Mouse (Mus musculus): ENCODE measurements around the gene Itpkb. TPM values are rescaled to one million over a fixed set of nuclear protein-coding genes. Genes with fewer than 3 reads are reported as not detected.

Itpkb gene
- total and polyA plus RNA-seq, 3 experiments, result 3.4 to 9.2 TPM; not detected in 1

GRCm38 (mm10) chr1:180376598-180376997, 46.3 kb downstream of the Itpkb start:
- Histone ChIP-seq H3K27me3 (ENCODE audit: control insufficient read depth in 1 of 2, insufficient read depth in 2 of 2, low read length in 2 of 2) (no peaks in the 10 kb centered on the region), H3K9me3 (replicated peaks; ENCODE audit: insufficient read depth, low read length) (no peaks in the 10 kb centered on the region), H3K36me3 (ENCODE audit: control insufficient read depth in 1 of 2, insufficient read depth in 2 of 2, low read length in 2 of 2) (no peaks in the 10 kb centered on the region; a peak in 1 of 4 replicates), H3K4me1 (ENCODE audit: control insufficient read depth in 1 of 2, insufficient read depth in 2 of 2, low read length in 2 of 2) (peaks cover 0 to 2% of the 10 kb centered on the region in 2 experiments; a peak in 1 of 4 replicates), H3K27ac (ENCODE audit: control insufficient read depth, low read depth, low read length) (no peak overlapping the region), H3K9ac (ENCODE audit: control insufficient read depth, low read depth, low read length, poor library complexity, severe bottlenecking) (no peak overlapping the region), H3K4me3 (ENCODE audit: control insufficient read depth in 1 of 2, insufficient read depth in 1 of 2, low read depth in 2 of 2, low read length in 2 of 2) (no peak overlapping the region), H3K79me2 (ENCODE audit: control insufficient read depth, insufficient read depth, low read length, poor library complexity) (no peaks in the 10 kb centered on the region)
- no peak for DNase-seq (ENCODE audit: low read depth, low spot score)
- TF ChIP-seq EP300 (IDR thresholded peaks at IDR 0.05; ENCODE audit: low read depth in 1 of 2, low read length in 2 of 2) (no peak), ZNF384 (IDR thresholded peaks at IDR 0.05; ENCODE audit: low read depth, low read length) (no peak), MYB (IDR thresholded peaks at IDR 0.05; ENCODE audit: low read depth, low read length) (no peak), GATA1 (IDR thresholded peaks at IDR 0.05; ENCODE audit: low read depth, low read length) (no peak), RCOR1 (IDR thresholded peaks at IDR 0.05; ENCODE audit: low read depth, low read length) (no peak), USF1 (IDR thresholded peaks at IDR 0.05; ENCODE audit: low read depth, low read length) (no peak), TAL1 (IDR thresholded peaks at IDR 0.05; ENCODE audit: low read length) (no peak), NELFE (IDR thresholded peaks at IDR 0.05; ENCODE audit: low read depth, low read length) (no peak), ELF1 (IDR thresholded peaks at IDR 0.05; ENCODE audit: low read depth, low read length) (no peak), POLR2AphosphoS2 (IDR thresholded peaks at IDR 0.05; ENCODE audit: low read length) (no peak), HCFC1 (IDR thresholded peaks at IDR 0.05; ENCODE audit: low read depth, low read length) (no peak)

GRCm38 (mm10) chr1:180379559-180379958, 49.3 kb downstream of the Itpkb start:
- DNase-seq (ENCODE audit: low read depth, low spot score), result peak; percentile 20
- Histone ChIP-seq H3K79me2 (ENCODE audit: control insufficient read depth, insufficient read depth, low read length, poor library complexity) (no peaks in the 10 kb centered on the region), H3K4me3 (ENCODE audit: control insufficient read depth in 1 of 2, insufficient read depth in 1 of 2, low read depth in 2 of 2, low read length in 2 of 2) (no peak overlapping the region), H3K9ac (ENCODE audit: control insufficient read depth, low read depth, low read length, poor library complexity, severe bottlenecking) (no peak overlapping the region), H3K27ac (ENCODE audit: control insufficient read depth, low read depth, low read length) (no peak overlapping the region), H3K4me1 (ENCODE audit: control insufficient read depth in 1 of 2, insufficient read depth in 2 of 2, low read length in 2 of 2) (peaks cover 0 to 2% of the 10 kb centered on the region in 2 experiments; a peak in 1 of 4 replicates), H3K36me3 (ENCODE audit: control insufficient read depth in 1 of 2, insufficient read depth in 2 of 2, low read length in 2 of 2) (no peaks in the 10 kb centered on the region; a peak in 1 of 4 replicates), H3K27me3 (ENCODE audit: control insufficient read depth in 1 of 2, insufficient read depth in 2 of 2, low read length in 2 of 2) (no peaks in the 10 kb centered on the region), H3K9me3 (replicated peaks; ENCODE audit: insufficient read depth, low read length) (no peaks in the 10 kb centered on the region)
- TF ChIP-seq MYB (IDR thresholded peaks at IDR 0.05; ENCODE audit: low read depth, low read length) (no peak), ZKSCAN1 (IDR thresholded peaks at IDR 0.05; ENCODE audit: low read depth, low read length) (no peak), EP300 (IDR thresholded peaks at IDR 0.05; ENCODE audit: low read depth in 1 of 2, low read length in 2 of 2) (no peak), RAD21 (IDR thresholded peaks at IDR 0.05; ENCODE audit: low read depth, low read length) (no peak), POLR2AphosphoS5 (IDR thresholded peaks at IDR 0.05; ENCODE audit: borderline replicate concordance, low read depth, low read length) (no peak), ZMIZ1 (IDR thresholded peaks at IDR 0.05; ENCODE audit: low read depth, low read length) (no peak), MXI1 (IDR thresholded peaks at IDR 0.05; ENCODE audit: low read depth, low read length) (no peak), GATA1 (IDR thresholded peaks at IDR 0.05; ENCODE audit: low read depth, low read length) (no peak), ELF1 (IDR thresholded peaks at IDR 0.05; ENCODE audit: low read depth, low read length) (no peak), GABPA (IDR thresholded peaks at IDR 0.05; ENCODE audit: low read depth, low read length) (no peak), TAL1 (IDR thresholded peaks at IDR 0.05; ENCODE audit: low read length) (no peak), RCOR1 (IDR thresholded peaks at IDR 0.05; ENCODE audit: low read depth, low read length) (no peak), MAZ (IDR thresholded peaks at IDR 0.05; ENCODE audit: low read depth, low read length) (no peak), TBP (IDR thresholded peaks at IDR 0.05; ENCODE audit: low read depth, low read length) (no peak), SIN3A (IDR thresholded peaks at IDR 0.05; ENCODE audit: low read length) (no peak), NELFE (IDR thresholded peaks at IDR 0.05; ENCODE audit: low read depth, low read length) (no peak), KAT2A (conservative IDR thresholded peaks at IDR 0.05; ENCODE audit: low read depth, low read length) (no peak), MAFK (IDR thresholded peaks at IDR 0.05; ENCODE audit: borderline replicate concordance, low read depth, low read length) (no peak), JUND (IDR thresholded peaks at IDR 0.05; ENCODE audit: low read depth, low read length) (no peak)

Data from MEL (cell line).